Mouse (Mus musculus) urinary bladder, postnatal 14 days (tissue): Measurements from ENCODE around the gene Nxnl1.

Experiments used
- DNase-seq: peaks from one replicate; pipeline ENCODE4 v3.0.0; 2021; ENCODE audit warnings: low spot score

The Nxnl1 gene

GRCm38 (mm10) chr8:71566501-71566900, at the start of gene Nxnl1:
Nxnl1 (minus strand) TSS chr8:71566601.
- no peak for DNase-seq

DNA sequence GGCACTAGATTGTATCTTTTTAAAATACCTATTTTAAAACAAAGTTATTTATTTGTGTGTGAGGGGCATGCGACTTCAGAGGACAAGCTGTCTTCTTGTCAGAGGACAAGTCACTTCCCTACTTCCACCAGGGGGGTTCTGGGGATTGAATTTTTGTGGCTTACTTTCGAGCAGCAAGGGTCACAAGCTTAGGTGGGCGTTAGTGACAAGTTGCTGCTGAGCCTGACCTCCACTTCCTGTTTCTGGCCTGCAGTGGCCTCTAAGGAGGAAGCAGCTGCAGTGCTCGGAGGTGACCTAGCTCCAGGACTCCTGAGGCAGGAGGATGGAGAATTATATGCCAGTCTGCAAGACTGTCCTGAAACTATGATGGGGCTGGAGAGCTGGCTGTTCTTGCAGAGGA, 47.0 kb upstream of the Nxnl1 start:
- DNase-seq: no peak

GRCm38 (mm10) chr8:71612141-71612540, 45.7 kb upstream of the Nxnl1 start:
- no peak for DNase-seq

- DNase-seq: peak; percentile 98
These were observed 44.6 kb upstream of the Nxnl1 start, which contains the start of gene Colgalt1 for GRCm38 (mm10) chr8:71610822-71611651. Colgalt1 (plus strand) TSS chr8:71610998.

GRCm38 (mm10) chr8:71604021-71604420, 37.6 kb upstream of the Nxnl1 start:
- DNase-seq: no peak

- DNase-seq: peak; percentile 88
These were observed 36.4 kb upstream of the Nxnl1 start for GRCm38 (mm10) chr8:71602666-71603334.

- DNase-seq: no peak
These were observed 35.7 kb upstream of the Nxnl1 start for GRCm38 (mm10) chr8:71601939-71602665.

GRCm38 (mm10) chr8:71598841-71599240, 32.4 kb upstream of the Nxnl1 start:
- DNase-seq: no peak

GRCm38 (mm10) chr8:71598375-71598774, 32.0 kb upstream of the Nxnl1 start:
- DNase-seq: no peak

DNA sequence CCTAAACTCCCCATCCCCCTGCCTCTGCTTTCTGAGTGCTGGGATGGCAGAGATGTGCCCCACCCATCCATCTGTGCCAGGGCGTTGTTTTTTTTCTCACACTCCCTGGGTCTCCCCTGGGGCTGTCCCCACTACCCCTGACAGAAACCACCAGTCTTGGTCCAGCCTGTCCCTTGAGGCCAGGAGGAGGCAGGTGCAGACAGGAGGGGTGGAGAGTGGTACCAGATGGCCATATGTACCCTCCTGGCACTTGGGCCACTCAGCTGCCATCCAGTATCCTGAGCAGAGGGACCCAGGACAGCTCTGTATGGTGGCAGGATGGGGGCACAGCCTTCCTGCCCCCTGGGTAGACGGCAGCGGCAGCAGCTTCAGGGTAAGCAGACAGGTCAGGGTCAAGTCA, 31.1 kb upstream of the Nxnl1 start, which contains the start of gene Fam129c:
Fam129c (plus strand) TSS at position 198 of the 400 bp plus-strand sequence.
- no peak for DNase-seq

- DNase-seq: no peak
These were observed 30.4 kb upstream of the Nxnl1 start for GRCm38 (mm10) chr8:71596798-71597197.

DNA sequence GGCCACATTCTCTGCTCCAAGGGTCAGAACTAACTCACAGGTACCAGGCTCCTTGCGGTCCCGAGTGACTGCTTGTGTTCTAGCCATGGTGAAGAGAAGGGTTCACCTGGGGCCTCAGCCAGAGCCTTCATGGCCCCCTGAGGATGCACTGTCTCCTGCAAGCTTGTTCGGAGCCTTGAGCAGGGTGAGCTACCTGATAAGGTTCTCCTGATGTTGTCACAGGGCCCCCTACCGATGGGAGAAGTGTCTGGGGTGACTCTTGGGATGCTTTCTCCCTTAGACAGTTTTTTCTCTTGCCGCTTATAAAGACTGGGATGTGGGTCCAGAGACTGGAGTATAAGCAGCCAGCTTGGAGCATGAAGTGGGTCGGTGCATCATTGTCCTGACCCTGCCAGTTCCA, 30.0 kb upstream of the Nxnl1 start:
- no peak for DNase-seq

DNA sequence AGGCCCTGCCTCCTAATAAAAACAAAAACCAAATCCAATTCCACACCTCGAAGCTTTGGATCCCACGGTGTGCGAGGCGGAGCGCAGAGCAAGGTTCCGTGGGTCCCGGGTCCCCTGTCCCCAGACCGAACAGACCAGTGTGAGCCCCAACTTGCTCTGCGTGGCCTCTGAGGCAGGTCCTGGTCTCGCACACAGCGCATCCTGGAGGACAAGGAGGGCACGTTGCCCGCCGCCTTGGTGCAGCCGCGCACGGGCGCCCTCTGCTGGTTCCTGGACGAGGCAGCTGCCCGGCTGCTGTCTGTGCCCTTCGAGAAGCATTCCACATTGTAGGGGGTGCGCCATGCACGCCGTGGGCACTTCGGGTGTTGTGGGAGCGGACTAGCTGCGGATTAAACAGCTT, 29.5 kb upstream of the Nxnl1 start:
- DNase-seq: peak; percentile 89

- no peak for DNase-seq
These were observed 27.9 kb upstream of the Nxnl1 start for GRCm38 (mm10) chr8:71594324-71594722.

GRCm38 (mm10) chr8:71593556-71594323, 27.3 kb upstream of the Nxnl1 start:
- no peak for DNase-seq

- peak; percentile 73 for DNase-seq
These were observed 26.2 kb upstream of the Nxnl1 start for GRCm38 (mm10) chr8:71592374-71593170.

GRCm38 (mm10) chr8:71591471-71592373, 25.3 kb upstream of the Nxnl1 start, which contains the start of gene Pgls:
Pgls (plus strand) TSS chr8:71592176.
- peak; percentile 96 for DNase-seq

- no peak for DNase-seq
These were observed 24.6 kb upstream of the Nxnl1 start for GRCm38 (mm10) chr8:71591017-71591416.

DNA sequence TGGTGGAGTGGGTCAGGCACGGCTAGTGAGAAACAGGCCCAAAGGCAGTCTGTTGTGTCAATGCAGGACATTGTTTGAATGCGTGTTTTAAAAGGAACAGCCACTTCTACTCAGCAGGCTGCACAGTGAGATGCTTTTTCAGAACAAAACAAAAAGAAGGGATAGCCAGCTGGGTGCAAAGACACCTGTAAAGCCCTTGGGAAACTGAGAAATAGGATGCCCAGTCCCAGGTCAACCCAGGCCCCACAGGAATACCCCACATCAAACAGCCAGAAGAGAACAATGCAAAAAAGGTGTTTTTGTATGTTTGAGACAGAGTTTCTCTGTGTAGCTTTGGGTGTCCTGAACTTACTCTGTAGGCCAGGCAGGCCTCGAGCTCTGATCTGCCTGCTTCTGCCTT, 22.4 kb upstream of the Nxnl1 start:
- no peak for DNase-seq

DNA sequence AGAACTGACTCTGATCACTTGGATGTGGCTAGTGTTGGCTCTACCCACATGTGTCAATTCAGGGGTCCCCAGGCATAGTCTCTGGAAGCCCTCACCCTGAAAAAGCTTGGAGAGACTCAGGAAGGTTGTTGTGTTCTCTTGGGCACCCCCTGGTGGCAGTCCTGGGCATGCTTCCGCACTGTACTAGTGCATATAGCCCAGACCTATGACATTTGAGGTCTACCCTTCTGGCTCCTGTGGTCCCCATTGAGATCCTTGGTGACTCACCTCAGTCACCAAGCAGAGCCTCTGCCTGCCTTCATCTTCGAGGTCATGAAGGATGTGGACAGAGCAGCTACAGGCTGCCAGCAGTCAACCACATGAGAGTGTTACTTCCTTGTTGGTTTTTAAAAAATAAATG, 20.5 kb upstream of the Nxnl1 start:
- DNase-seq: peak; percentile 42
